Mouse (Mus musculus) ES-E14 (cell line): ENCODE data around the gene Mcfd2. TPM values are rescaled to one million over a fixed set of nuclear protein-coding genes. Genes with fewer than 3 reads are reported as not detected.

Experiments
- DNase-seq: peaks from one replicate; pipeline ENCODE4 v3.0.0-alpha.2; 2013; ENCODE audit warnings: low read depth, low spot score
- H3K27ac ChIP-seq: 2 replicates; pipeline ENCODE4 v1.5.1; 2012; ENCODE audit warnings: low read depth, mild to moderate bottlenecking, low read length, moderate library complexity, mixed read lengths; ENCODE audit not compliant: poor library complexity, insufficient read depth, severe bottlenecking
- H3K36me3 ChIP-seq: 2 replicates; pipeline ENCODE4 v1.6.1; 2012; ENCODE audit warnings: mild to moderate bottlenecking, low read length, moderate library complexity, mixed read lengths; ENCODE audit not compliant: control insufficient read depth, poor library complexity, insufficient read depth, severe bottlenecking
- H3K4me1 ChIP-seq, 2 experiments: fragments of 150-350 bp in 1 of 2; sonication (generic) in 1 of 2; 2 replicates each; pipeline ENCODE4 v1.6.1; 2012; ENCODE audit warnings: low read length in 2 of 2, mild to moderate bottlenecking in 1 of 2, mixed read lengths in 1 of 2; ENCODE audit not compliant: control insufficient read depth in 2 of 2, insufficient read depth in 2 of 2, poor library complexity in 1 of 2
- H3K4me3 ChIP-seq, 2 experiments: fragments of 150-350 bp in 1 of 2; sonication (generic) in 1 of 2; 2 replicates each; pipeline ENCODE4 v1.5.1; 2012; ENCODE audit warnings: low read length in 2 of 2, low read depth in 1 of 2, mild to moderate bottlenecking in 1 of 2, mixed read lengths in 1 of 2; ENCODE audit not compliant: insufficient read depth in 1 of 2, poor library complexity in 1 of 2, severe bottlenecking in 1 of 2
- H3K9ac ChIP-seq: 2 replicates; pipeline ENCODE4 v1.6.1; 2012; ENCODE audit warnings: low read depth, mild to moderate bottlenecking, low read length, mixed read lengths; ENCODE audit not compliant: poor library complexity, insufficient read depth, severe bottlenecking
- H3K9me3 ChIP-seq: fragments of 150-350 bp; sonication (generic); 2 replicates; pipeline ENCODE4 v1.6.1; 2012; ENCODE audit warnings: low read depth, mild to moderate bottlenecking, low read length; ENCODE audit not compliant: control insufficient read depth, insufficient read depth
- CHD2 ChIP-seq: IDR thresholded peaks from 2 replicates; pipeline ENCODE4 v1.6.1; 2014; ENCODE audit warnings: mild to moderate bottlenecking, low read depth, low read length, inconsistent platforms
- HCFC1 ChIP-seq: IDR thresholded peaks from 2 replicates; pipeline ENCODE4 v1.6.1; 2012; ENCODE audit warnings: low read length, inconsistent platforms, borderline replicate concordance; ENCODE audit not compliant: insufficient read depth
- MAFK ChIP-seq: IDR thresholded peaks from 2 replicates; pipeline ENCODE4 v1.6.1; 2014; ENCODE audit warnings: mild to moderate bottlenecking, low read depth, low read length, inconsistent platforms; ENCODE audit not compliant: insufficient read depth
- ZC3H11A ChIP-seq: IDR thresholded peaks from 2 replicates; pipeline ENCODE4 v1.6.1; 2012; ENCODE audit warnings: low read depth, mild to moderate bottlenecking, inconsistent platforms, low read length, borderline replicate concordance
- ZNF384 ChIP-seq: IDR thresholded peaks from 2 replicates; pipeline ENCODE4 v1.6.1; 2012; ENCODE audit warnings: low read depth, low read length, inconsistent platforms
- in situ Hi-C, 2 experiments: fragments of 600-800 bp; cut with MboI; formaldehyde crosslinking; loops; one replicate each; pipeline ENCODE4 v1.15.1; 2025; ENCODE audit warnings: low sequenced_read_pairs in 2 of 2, inconsistent platforms in 1 of 2; ENCODE audit not compliant: unreplicated experiment in 2 of 2
- total RNA-seq: library from RNA; depleted of rRNA; stranded (reverse); fragments of 300-350 nt; gene quantifications from 2 replicates; pipeline ENCODE4 v1.2.3, GENCODE M21; 2012

Gene Mcfd2
- total RNA-seq, 1 experiment: 81.8 TPM

- DNase-seq: no peak
- H3K4me1 ChIP-seq: no peaks in the 10 kb centered on the region
- H3K9me3 ChIP-seq: no peaks in the 10 kb centered on the region
- no peak overlapping the region for H3K27ac ChIP-seq
- no peak overlapping the region for H3K4me3 ChIP-seq
- no peak overlapping the region for H3K9ac ChIP-seq
- H3K36me3 ChIP-seq: no peaks in the 10 kb centered on the region
- in situ Hi-C loops: no loop called here
- TF ChIP-seq CHD2: no peak
- no peak for TF ChIP-seq MAFK
- no peak for TF ChIP-seq HCFC1
- TF ChIP-seq ZC3H11A: no peak
- TF ChIP-seq ZNF384: no peak
Measured at GRCm38 (mm10) chr17:87269454-87269853, 3.7 kb upstream of the Mcfd2 start.

- H3K9ac ChIP-seq: peak overlapping the region; percentile 89
- H3K4me3 ChIP-seq: peak overlapping the region; percentile 87 to 99
- in situ Hi-C loops: no loop called here
- 0 out of 4 replicates have a peak, but pooled peaks cover 0 to 2% of the 10 kb centered on the region in 2 experiments for H3K4me1 ChIP-seq
- no peak for TF ChIP-seq ZNF384
- TF ChIP-seq MAFK: no peak
- no peak for TF ChIP-seq ZC3H11A
- no peak for TF ChIP-seq HCFC1
- no peak for TF ChIP-seq CHD2
- no peaks in the 10 kb centered on the region for H3K36me3 ChIP-seq
- no peaks in the 10 kb centered on the region for H3K9me3 ChIP-seq
- H3K27ac ChIP-seq: no peak overlapping the region
- no peak for DNase-seq
Measured at GRCm38 (mm10) chr17:87264927-87265791, 576 bp downstream of the Mcfd2 start.

- Histone ChIP-seq H3K36me3 (no peaks in the 10 kb centered on the region), H3K27ac (no peak overlapping the region), H3K4me1 (0 out of 4 replicates have a peak, but pooled peaks cover 0 to 2% of the 10 kb centered on the region in 2 experiments), H3K9me3 (no peaks in the 10 kb centered on the region), H3K4me3 (no peak overlapping the region), H3K9ac (no peak overlapping the region)
- TF ChIP-seq HCFC1 (no peak), ZNF384 (no peak), CHD2 (no peak), MAFK (no peak), ZC3H11A (no peak)
- no peak for DNase-seq
- in situ Hi-C loops: no loop called here
Measured at GRCm38 (mm10) chr17:87264054-87264830, 1.5 kb downstream of the Mcfd2 start.

GRCm38 (mm10) chr17:87263401-87263800 lies 2.3 kb downstream of the Mcfd2 start:
- no peak overlapping the region for H3K9ac ChIP-seq
- no peak overlapping the region for H3K4me3 ChIP-seq
- peaks cover 0 to 2% of the 10 kb centered on the region in 2 experiments; a peak in 1 of 4 replicates for H3K4me1 ChIP-seq
- no peak for TF ChIP-seq ZC3H11A
- no peak for TF ChIP-seq HCFC1
- no peak for TF ChIP-seq MAFK
- no peak for TF ChIP-seq CHD2
- TF ChIP-seq ZNF384: no peak
- no peaks in the 10 kb centered on the region for H3K36me3 ChIP-seq
- no peaks in the 10 kb centered on the region for H3K9me3 ChIP-seq
- H3K27ac ChIP-seq: no peak overlapping the region
- in situ Hi-C loops: no loop called here
- DNase-seq: no peak
